Mouse (Mus musculus): Measurements from ENCODE around the gene Camk1. TPM values are rescaled to one million over a fixed set of nuclear protein-coding genes. Genes with fewer than 3 reads are reported as not detected.

The Camk1 gene
- total and polyA plus RNA-seq, 3 experiments: 0.20 to 5.3 (median 1.4) TPM

DNA sequence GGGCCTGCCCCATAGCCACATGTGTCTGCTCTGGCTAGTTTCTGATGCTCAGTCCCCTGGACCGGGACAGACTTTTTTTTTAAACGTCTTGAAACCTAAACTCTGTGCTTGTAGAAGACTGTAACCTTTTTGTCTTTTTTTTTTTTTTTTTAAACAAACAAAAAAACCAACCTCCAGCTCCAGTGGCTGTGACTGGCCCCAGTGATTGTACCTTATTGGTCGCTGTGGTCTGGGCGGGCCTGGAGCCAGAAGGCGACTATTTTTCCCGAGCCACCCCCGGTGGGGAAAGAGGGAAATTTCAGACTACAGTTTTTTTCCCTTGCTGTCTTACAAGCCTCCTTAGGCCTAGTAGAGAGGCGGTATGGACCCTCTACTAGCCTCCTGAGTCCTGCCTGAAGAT, 45.2 kb upstream of the Camk1 start, which contains the start of gene Ttll3:
Gene Ttll3, plus strand, starts transcription at position 301 of the 400 bp plus-strand sequence.
- H3K4me1 ChIP-seq (ENCODE audit: control insufficient read depth in 1 of 2, insufficient read depth in 2 of 2): peaks cover 0 to 9% of the 10 kb centered on the region in 2 experiments; a peak in 1 of 4 replicates
- no peaks in the 10 kb centered on the region for H3K9me3 ChIP-seq (replicated peaks; ENCODE audit: low read length)
- dilution Hi-C loops (cut with MboI; ENCODE audit: extremely low pct_ligation_motif_present, extremely low pct_unique_long_range_greater_than_20kb, low sequenced_read_pairs) (no loop called here), in situ Hi-C loops (cut with MboI; ENCODE audit: low pct_ligation_motif_present, low pct_unique_long_range_greater_than_20kb, low sequenced_read_pairs) (no loop called here)
- peaks cover 2% of the 10 kb centered on the region; the same call in 1 of the 2 replicates for H3K79me2 ChIP-seq (replicated peaks; ENCODE audit: control insufficient read depth, extremely low read depth, insufficient read depth, poor library complexity, severe bottlenecking)
- H3K4me2 ChIP-seq (ENCODE audit: insufficient read depth, low read depth, poor library complexity, severe bottlenecking): no peak within 1 kb of the TSS
- no peaks in the 10 kb centered on the region for H3K27me3 ChIP-seq (replicated peaks)
- no peak for DNase-seq (ENCODE audit: extremely low read depth)
- H3K36me3 ChIP-seq (replicated peaks in 1 of 2; ENCODE audit: control insufficient read depth in 1 of 2, insufficient read depth in 1 of 2, low read length in 1 of 2): peaks cover 75 to 96% of the 10 kb centered on the region in 2 experiments
- H3K9ac ChIP-seq (ENCODE audit: insufficient read depth, low read depth): no peak within 1 kb of the TSS
- H3K4me3 ChIP-seq (replicated peaks in 1 of 3; ENCODE audit: low read depth in 2 of 3, low read length in 2 of 3, poor library complexity in 1 of 3): no peak within 1 kb of the TSS
- H3K27ac ChIP-seq (ENCODE audit: insufficient read depth, low read depth): no peak within 1 kb of the TSS
- TF ChIP-seq MXI1 (IDR thresholded peaks at IDR 0.05; ENCODE audit: low read depth, low read length) (no peak), MAZ (IDR thresholded peaks at IDR 0.05; ENCODE audit: low read depth, low read length) (no peak), MEF2A (IDR thresholded peaks at IDR 0.05; ENCODE audit: borderline replicate concordance, low read depth, low read length) (no peak), NRF1 (IDR thresholded peaks at IDR 0.05; ENCODE audit: low read depth, low read length) (no peak), CTCF (conservative IDR thresholded peaks at IDR 0.05 in 1 of 2, IDR thresholded peaks at IDR 0.05 in 1 of 2; ENCODE audit: low read depth in 2 of 2, low read length in 2 of 2) (no peak), POLR2AphosphoS2 (IDR thresholded peaks at IDR 0.05; ENCODE audit: low read depth, low read length) (no peak), ZC3H11A (IDR thresholded peaks at IDR 0.05; ENCODE audit: low read depth, low read length) (no peak)

DNA sequence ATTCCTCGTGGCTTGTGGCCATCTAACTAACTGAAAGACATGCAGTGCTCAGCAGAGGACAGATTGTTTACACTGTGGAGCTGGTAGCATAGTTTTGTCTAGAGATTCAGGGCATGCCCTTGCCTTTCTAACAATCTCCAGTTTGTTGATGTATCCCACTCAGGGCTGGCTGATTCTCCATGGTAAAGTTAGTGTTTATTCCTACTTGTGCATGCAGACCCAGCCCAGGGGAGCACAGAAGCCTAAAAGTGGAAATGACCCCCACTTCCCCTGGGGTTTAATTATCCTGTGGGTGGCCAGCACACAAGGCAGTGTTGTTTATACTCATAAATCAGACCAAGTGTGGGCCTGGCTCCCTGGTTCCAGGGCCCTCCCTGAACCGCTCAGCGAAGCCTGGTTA, 42.2 kb upstream of the Camk1 start:
- Histone ChIP-seq H3K9ac (ENCODE audit: insufficient read depth, low read depth) (no peak overlapping the region), H3K36me3 (replicated peaks in 1 of 2; ENCODE audit: control insufficient read depth in 1 of 2, insufficient read depth in 1 of 2, low read length in 1 of 2) (peaks cover 82 to 95% of the 10 kb centered on the region in 2 experiments), H3K9me3 (replicated peaks; ENCODE audit: low read length) (no peaks in the 10 kb centered on the region), H3K4me2 (ENCODE audit: insufficient read depth, low read depth, poor library complexity, severe bottlenecking) (no peak overlapping the region), H3K4me3 (replicated peaks in 1 of 3; ENCODE audit: low read depth in 2 of 3, low read length in 2 of 3, poor library complexity in 1 of 3) (no peak overlapping the region), H3K27me3 (replicated peaks) (no peaks in the 10 kb centered on the region), H3K4me1 (ENCODE audit: control insufficient read depth in 1 of 2, insufficient read depth in 2 of 2) (peaks cover 0 to 9% of the 10 kb centered on the region in 2 experiments; a peak in 1 of 4 replicates), H3K79me2 (replicated peaks; ENCODE audit: control insufficient read depth, extremely low read depth, insufficient read depth, poor library complexity, severe bottlenecking) (peaks cover 14% of the 10 kb centered on the region), H3K27ac (ENCODE audit: insufficient read depth, low read depth) (no peak overlapping the region)
- in situ Hi-C loops (cut with MboI; ENCODE audit: low pct_ligation_motif_present, low pct_unique_long_range_greater_than_20kb, low sequenced_read_pairs): no loop called here
- dilution Hi-C loops (cut with MboI; ENCODE audit: extremely low pct_ligation_motif_present, extremely low pct_unique_long_range_greater_than_20kb, low sequenced_read_pairs): no loop called here
- no peak for DNase-seq (ENCODE audit: extremely low read depth)
- no peak for TF ChIP-seq SMC3 (IDR thresholded peaks at IDR 0.05; ENCODE audit: low read depth, low read length)
- TF ChIP-seq CHD2 (IDR thresholded peaks at IDR 0.05; ENCODE audit: low read length): no peak
- TF ChIP-seq ZMIZ1 (IDR thresholded peaks at IDR 0.05; ENCODE audit: low read depth, low read length): no peak
- TF ChIP-seq POLR2A (IDR thresholded peaks at IDR 0.05; ENCODE audit: low read depth, low read length): no peak
- no peak for TF ChIP-seq UBTF (IDR thresholded peaks at IDR 0.05; ENCODE audit: low read depth, low read length)

DNA sequence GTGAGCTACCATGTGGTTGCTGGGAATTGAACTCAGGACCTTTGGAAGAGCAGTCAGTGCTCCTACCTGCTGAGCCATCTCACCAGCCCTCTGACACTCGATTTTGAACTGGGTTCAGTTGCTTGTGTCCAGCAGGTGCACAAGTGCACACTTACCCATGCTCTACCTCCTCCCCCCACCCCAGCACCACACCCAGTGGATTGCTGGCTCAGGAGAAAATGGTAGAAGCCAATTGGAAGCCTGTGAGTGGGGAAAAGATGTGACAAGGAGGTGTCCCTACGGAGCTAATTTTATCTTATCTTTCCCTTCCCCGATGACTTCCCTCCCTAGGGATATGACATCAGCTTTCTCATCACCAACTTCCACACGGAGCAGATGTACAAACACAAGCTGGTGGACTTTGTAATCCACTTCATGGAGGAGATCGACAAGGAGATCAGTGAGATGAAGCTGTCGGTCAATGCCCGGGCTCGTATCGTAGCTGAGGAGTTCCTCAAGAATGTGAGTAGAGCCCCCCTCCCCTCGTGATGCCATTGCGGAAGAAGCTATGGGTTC, 41.5 kb upstream of the Camk1 start:
- TF ChIP-seq NRF1 (IDR thresholded peaks at IDR 0.05; ENCODE audit: low read depth, low read length) (no peak), POLR2AphosphoS2 (IDR thresholded peaks at IDR 0.05; ENCODE audit: low read depth, low read length) (no peak)
- Histone ChIP-seq H3K9me3 (replicated peaks; ENCODE audit: low read length) (no peaks in the 10 kb centered on the region), H3K79me2 (replicated peaks; ENCODE audit: control insufficient read depth, extremely low read depth, insufficient read depth, poor library complexity, severe bottlenecking) (peaks cover 21% of the 10 kb centered on the region), H3K4me3 (replicated peaks in 1 of 3; ENCODE audit: low read depth in 2 of 3, low read length in 2 of 3, poor library complexity in 1 of 3) (no peak overlapping the region), H3K4me1 (ENCODE audit: control insufficient read depth in 1 of 2, insufficient read depth in 2 of 2) (peaks cover 5 to 15% of the 10 kb centered on the region in 2 experiments; a peak in 3 of 4 replicates), H3K27ac (ENCODE audit: insufficient read depth, low read depth) (no peak overlapping the region), H3K27me3 (replicated peaks) (no peaks in the 10 kb centered on the region), H3K36me3 (replicated peaks in 1 of 2; ENCODE audit: control insufficient read depth in 1 of 2, insufficient read depth in 1 of 2, low read length in 1 of 2) (peaks cover 81 to 95% of the 10 kb centered on the region in 2 experiments), H3K9ac (ENCODE audit: insufficient read depth, low read depth) (no peak overlapping the region), H3K4me2 (ENCODE audit: insufficient read depth, low read depth, poor library complexity, severe bottlenecking) (no peak overlapping the region)
- DNase-seq (ENCODE audit: extremely low read depth): no peak
- dilution Hi-C loops (cut with MboI; ENCODE audit: extremely low pct_ligation_motif_present, extremely low pct_unique_long_range_greater_than_20kb, low sequenced_read_pairs) (no loop called here), in situ Hi-C loops (cut with MboI; ENCODE audit: low pct_ligation_motif_present, low pct_unique_long_range_greater_than_20kb, low sequenced_read_pairs) (no loop called here)
